Mouse (Mus musculus) embryonic facial prominence, embryonic 11.5 days (tissue): ENCODE data around the gene Oit1. TPM values are rescaled to one million over a fixed set of nuclear protein-coding genes. Genes with fewer than 3 reads are reported as not detected.

Source experiments
- ATAC-seq: fragments of 200-750 bp; cut with Nextera tagmentation; replicated peaks from 2 replicates; pipeline ENCODE4 v1.8.0; 2017; ENCODE audit warnings: low read depth; ENCODE audit not compliant: insufficient number of reproducible peaks, low FRiP score, low TSS enrichment
- DNase-seq: peaks from one replicate; pipeline ENCODE4 v3.0.0-alpha.2; 2015; ENCODE audit warnings: low spot score
- H3K27ac ChIP-seq: fragments of 300-500 bp; sonication (generic); replicated peaks from 2 replicates; pipeline ENCODE4 v1.5.1; 2014; ENCODE audit warnings: mild to moderate bottlenecking, low read depth, low read length, control low read depth
- H3K27me3 ChIP-seq: fragments of 300-500 bp; sonication (generic); 2 replicates; pipeline ENCODE4 v1.6.1; 2014; ENCODE audit warnings: mild to moderate bottlenecking, low read length, moderate library complexity, mixed read lengths; ENCODE audit not compliant: control insufficient read depth, insufficient read depth
- H3K36me3 ChIP-seq: fragments of 300-500 bp; sonication (generic); replicated peaks from 2 replicates; pipeline ENCODE4 v1.6.1; 2014; ENCODE audit warnings: low read depth, mild to moderate bottlenecking, low read length, moderate library complexity, mixed read lengths; ENCODE audit not compliant: control insufficient read depth, insufficient read depth
- H3K4me1 ChIP-seq: fragments of 300-500 bp; sonication (generic); 2 replicates; pipeline ENCODE4 v1.6.1; 2014; ENCODE audit warnings: low read length, mixed read lengths; ENCODE audit not compliant: control insufficient read depth, insufficient read depth
- H3K4me2 ChIP-seq: fragments of 300-500 bp; sonication (generic); 2 replicates; pipeline ENCODE4 v1.6.1; 2014; ENCODE audit warnings: low read depth, mild to moderate bottlenecking, control low read depth, low read length, moderate library complexity
- H3K4me3 ChIP-seq: fragments of 300-500 bp; sonication (generic); 2 replicates; pipeline ENCODE4 v1.5.1; 2014; ENCODE audit warnings: low read depth, low read length, control low read depth
- H3K9ac ChIP-seq: fragments of 300-500 bp; sonication (generic); replicated peaks from 2 replicates; pipeline ENCODE4 v1.6.1; 2014; ENCODE audit warnings: mild to moderate bottlenecking, control low read depth, low read length
- H3K9me3 ChIP-seq: fragments of 300-500 bp; sonication (generic); replicated peaks from 2 replicates; pipeline ENCODE4 v1.6.1; 2016; ENCODE audit warnings: mild to moderate bottlenecking, low read length, inconsistent platforms, mixed read lengths; ENCODE audit not compliant: control insufficient read depth
- WGBS: fragments of 180-500 bp; shearing (Covaris S2); extraction: QIAGEN DNeasy Blood & Tissue Kit; methylation state at CpG from one replicate; pipeline ENCODE4 v1.1.7; 2014; 5-methylcytosine and 5-hydroxymethylcytosine counted together
- polyA plus RNA-seq: library from polyadenylated mRNA; unstranded; fragments of >200 nt; fragmentation: Nextera tagmentation; extraction: Ambion mirVana; gene quantifications from 2 replicates; pipeline ENCODE4 v1.2.1, GENCODE M21; 2014

The Oit1 gene
- polyA plus RNA-seq, 1 experiment from 2014 or later, result 0.22 TPM

DNA sequence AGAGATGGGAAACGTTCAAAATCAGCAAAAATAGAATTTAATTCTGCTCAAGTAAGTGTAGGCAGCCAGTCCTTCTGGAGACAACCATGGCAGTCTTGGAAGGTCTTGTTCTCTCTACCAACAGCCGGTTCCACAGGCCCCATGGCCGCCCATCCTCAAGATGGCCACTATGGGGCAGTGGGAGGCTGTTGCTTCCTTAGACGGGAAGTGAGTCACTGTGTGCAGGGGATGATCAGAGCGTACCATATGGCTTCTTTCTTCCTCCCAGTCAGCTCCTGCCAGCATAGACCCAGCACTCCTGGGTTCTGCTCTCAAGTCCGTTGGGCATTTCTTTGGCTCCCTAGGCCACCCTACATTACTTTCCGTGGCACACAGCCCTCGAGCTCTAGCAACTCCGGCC, 29.6 kb downstream of the Oit1 start:
- ATAC-seq, result no peak
- Histone ChIP-seq H3K27me3 (no peaks in the 10 kb centered on the region), H3K36me3 (no peaks in the 10 kb centered on the region), H3K4me2 (no peak overlapping the region), H3K27ac (no peak overlapping the region), H3K4me3 (no peak overlapping the region), H3K9ac (no peak overlapping the region), H3K4me1 (no peaks in the 10 kb centered on the region), H3K9me3 (no peaks in the 10 kb centered on the region)
- WGBS, result 77% methylated on average over 9 of the region's 9 CpGs
- DNase-seq, result no peak

DNA sequence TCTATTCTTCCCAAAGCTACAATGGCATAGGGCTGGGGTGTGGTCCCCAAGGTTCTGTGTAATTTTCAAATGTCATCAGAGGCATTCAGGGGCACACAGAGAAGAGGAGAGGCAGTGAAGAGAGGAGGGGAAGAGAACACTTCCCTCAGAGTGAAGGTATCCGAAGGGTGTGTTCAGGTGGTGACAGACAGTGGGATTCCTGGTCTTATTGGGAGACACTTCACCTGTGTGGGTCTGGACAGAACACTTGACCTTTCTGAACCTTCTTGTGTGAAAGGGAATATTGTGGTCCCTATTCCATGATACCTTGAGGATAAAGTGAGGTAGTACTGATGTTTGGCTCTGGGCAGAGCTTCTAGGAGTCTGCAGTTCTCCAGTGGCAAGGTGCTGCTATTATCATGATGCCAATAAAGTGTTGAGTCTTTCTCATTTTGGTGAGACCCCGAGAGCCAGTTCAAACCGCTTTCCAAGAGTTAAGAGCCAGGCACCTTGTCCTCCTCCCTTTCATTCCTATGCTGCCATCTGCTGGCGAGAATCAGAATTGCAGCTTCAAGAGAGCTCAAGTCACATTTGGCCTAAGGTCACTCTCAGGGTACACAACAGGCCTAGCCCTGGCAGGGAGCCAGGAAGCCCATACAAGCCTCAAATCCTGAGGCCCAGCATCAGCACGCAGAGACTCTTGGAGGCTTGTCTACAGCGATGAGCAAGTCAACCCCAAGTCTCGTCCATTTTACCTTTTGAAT, 32.1 kb downstream of the Oit1 start:
- H3K9ac ChIP-seq, result no peak overlapping the region
- DNase-seq (peak; percentile 89), ATAC-seq (peak; percentile 11; the same call in 1 of the 2 replicates)
- H3K9me3 ChIP-seq, result no peaks in the 10 kb centered on the region
- WGBS, result 26% methylated on average over 7 of the region's 7 CpGs
- no peak overlapping the region for H3K27ac ChIP-seq
- H3K36me3 ChIP-seq, result no peaks in the 10 kb centered on the region
- H3K4me1 ChIP-seq, result no peaks in the 10 kb centered on the region
- H3K4me2 ChIP-seq, result no peak overlapping the region
- H3K27me3 ChIP-seq, result no peaks in the 10 kb centered on the region
- no peak overlapping the region for H3K4me3 ChIP-seq

DNA sequence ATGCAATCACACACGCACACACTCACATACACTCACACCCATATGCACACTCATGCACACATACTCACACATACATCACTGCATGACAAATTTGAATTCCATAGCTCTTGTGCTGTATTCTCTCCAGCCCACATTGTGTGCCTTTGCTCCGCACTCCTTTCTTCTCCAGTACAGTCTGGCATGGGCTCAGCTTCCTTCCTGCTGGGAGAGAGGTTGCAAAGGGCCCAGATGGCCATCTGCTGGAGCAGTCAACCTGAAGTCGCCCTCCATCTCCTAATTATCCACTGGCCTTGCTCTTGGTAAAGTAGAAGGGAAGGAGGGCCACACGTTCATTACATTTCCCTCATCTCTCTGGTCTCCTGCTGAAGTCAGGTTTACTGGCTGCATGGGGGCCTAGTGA, 33.0 kb downstream of the Oit1 start:
- H3K4me2 ChIP-seq, result no peak overlapping the region
- DNase-seq (no peak), ATAC-seq (no peak)
- no peaks in the 10 kb centered on the region for H3K4me1 ChIP-seq
- no peak overlapping the region for H3K27ac ChIP-seq
- H3K36me3 ChIP-seq, result no peaks in the 10 kb centered on the region
- 70% methylated on average over 4 of the region's 4 CpGs for WGBS
- no peaks in the 10 kb centered on the region for H3K27me3 ChIP-seq
- no peaks in the 10 kb centered on the region for H3K9me3 ChIP-seq
- no peak overlapping the region for H3K4me3 ChIP-seq
- H3K9ac ChIP-seq, result no peak overlapping the region

DNA sequence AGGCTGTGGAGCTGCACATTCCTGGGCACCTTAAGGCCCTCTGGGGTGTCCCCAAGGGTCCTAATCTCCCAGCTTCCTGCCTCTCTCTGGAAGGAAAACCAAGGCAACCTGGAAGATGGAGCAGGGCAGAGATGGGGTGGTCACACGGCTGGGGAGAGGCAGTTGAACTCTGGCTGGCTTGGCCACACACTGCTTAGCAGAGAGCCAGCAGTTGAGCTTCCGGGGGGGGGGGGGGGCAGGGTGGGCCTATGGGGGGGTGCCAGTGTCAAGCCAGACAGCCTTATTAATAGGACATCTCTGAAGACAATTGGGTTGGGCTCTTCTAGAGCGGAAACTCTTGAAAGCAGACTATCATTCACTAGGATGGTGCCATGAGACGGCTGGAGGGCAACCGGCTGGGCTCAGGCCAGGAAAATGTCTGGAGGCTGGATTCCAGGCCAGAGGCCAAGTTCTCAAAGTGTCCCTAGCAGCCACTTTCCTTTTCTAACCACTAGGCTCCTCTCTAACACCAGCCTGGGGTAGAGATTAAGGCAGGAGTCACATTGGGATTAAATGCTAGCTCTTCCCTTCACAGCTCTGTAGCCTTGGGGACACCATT, 35.9 kb downstream of the Oit1 start:
- no peaks in the 10 kb centered on the region for H3K4me1 ChIP-seq
- H3K9me3 ChIP-seq, result no peaks in the 10 kb centered on the region
- H3K9ac ChIP-seq, result no peak overlapping the region
- H3K27ac ChIP-seq, result no peak overlapping the region
- DNase-seq, result no peak
- H3K4me2 ChIP-seq, result no peak overlapping the region
- 80% methylated on average over 5 of the region's 5 CpGs for WGBS
- no peak for ATAC-seq
- H3K36me3 ChIP-seq, result no peaks in the 10 kb centered on the region
- H3K27me3 ChIP-seq, result no peaks in the 10 kb centered on the region
- no peak overlapping the region for H3K4me3 ChIP-seq

DNA sequence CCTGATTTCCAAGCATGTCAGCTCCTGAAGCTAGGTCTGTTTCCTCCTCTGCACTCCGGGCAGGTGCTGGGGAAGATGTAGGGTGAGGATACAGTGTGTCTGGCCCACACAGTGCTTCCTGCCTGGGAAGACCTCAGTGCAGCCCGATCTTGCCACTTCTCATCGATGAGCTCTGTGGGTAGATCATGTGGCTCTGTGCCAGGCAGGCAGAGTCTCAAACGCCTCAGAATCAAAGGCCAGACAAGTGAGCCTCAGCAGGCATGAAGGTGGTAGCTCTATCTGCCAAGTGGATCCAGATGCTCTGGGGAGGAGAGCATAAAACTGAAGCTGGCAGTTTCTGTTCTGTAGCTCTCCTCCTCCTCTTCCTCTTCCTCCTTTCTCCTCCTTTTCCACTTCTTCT, 38.3 kb downstream of the Oit1 start:
- no peaks in the 10 kb centered on the region for H3K36me3 ChIP-seq
- ATAC-seq, result no peak
- H3K27ac ChIP-seq, result no peak overlapping the region
- no peak for DNase-seq
- H3K9me3 ChIP-seq, result no peaks in the 10 kb centered on the region
- H3K27me3 ChIP-seq, result no peaks in the 10 kb centered on the region
- no peak overlapping the region for H3K4me3 ChIP-seq
- H3K4me2 ChIP-seq, result no peak overlapping the region
- 82% methylated on average over 4 of the region's 4 CpGs for WGBS
- H3K9ac ChIP-seq, result no peak overlapping the region
- H3K4me1 ChIP-seq, result no peaks in the 10 kb centered on the region

DNA sequence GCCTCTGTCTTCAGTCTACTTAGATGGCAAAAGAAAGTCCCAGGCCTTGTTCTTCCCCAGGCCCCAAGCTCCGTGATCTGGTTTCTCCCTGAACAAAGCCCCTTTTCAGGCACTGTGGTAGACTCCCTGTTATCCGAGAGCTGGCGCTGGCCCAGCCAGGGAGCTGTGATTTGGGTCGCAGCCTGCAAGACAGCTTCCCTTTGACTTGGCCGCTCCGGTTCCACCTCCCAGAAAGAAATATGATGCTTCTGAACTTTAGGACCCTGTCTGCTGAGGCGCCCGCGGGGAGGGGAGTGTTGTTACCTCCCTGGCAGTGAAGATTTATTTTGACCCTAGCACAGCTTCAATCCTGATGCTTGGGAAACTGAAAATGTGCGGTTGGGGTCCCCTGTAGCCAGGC, 42.6 kb downstream of the Oit1 start:
- WGBS, result 17% methylated on average over 10 of the region's 10 CpGs
- Histone ChIP-seq H3K4me1 (no peaks in the 10 kb centered on the region), H3K9ac (no peak overlapping the region), H3K27ac (peak overlapping the region; percentile 25; the same call in 1 of the 2 replicates), H3K4me3 (no peak overlapping the region), H3K36me3 (no peaks in the 10 kb centered on the region), H3K27me3 (no peaks in the 10 kb centered on the region), H3K9me3 (no peaks in the 10 kb centered on the region), H3K4me2 (no peak overlapping the region)
- ATAC-seq (peak; percentile 83), DNase-seq (peak; percentile 78)

DNA sequence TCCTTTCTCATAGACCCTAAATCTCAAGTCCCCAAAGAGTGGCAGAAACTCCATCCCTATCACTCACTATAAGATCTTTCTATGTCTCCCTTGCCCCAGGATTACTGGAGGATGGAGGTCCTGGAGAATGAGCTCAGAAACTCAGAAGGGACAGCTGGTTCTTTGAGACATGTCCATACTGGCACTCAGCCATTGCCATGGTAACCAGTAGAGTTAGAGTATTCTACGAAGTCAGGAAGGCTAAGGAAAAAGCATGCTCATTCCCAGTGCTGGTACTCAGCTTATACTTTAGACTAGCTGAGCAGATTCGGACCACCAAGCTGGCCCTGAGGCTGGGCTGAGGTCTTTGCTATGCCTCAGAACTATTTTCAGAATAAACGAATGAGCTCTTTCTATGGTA, 44.0 kb downstream of the Oit1 start:
- no peak overlapping the region for H3K4me2 ChIP-seq
- ATAC-seq (no peak), DNase-seq (no peak)
- no peaks in the 10 kb centered on the region for H3K4me1 ChIP-seq
- no peaks in the 10 kb centered on the region for H3K36me3 ChIP-seq
- no peaks in the 10 kb centered on the region for H3K27me3 ChIP-seq
- no peak overlapping the region for H3K4me3 ChIP-seq
- H3K9me3 ChIP-seq, result no peaks in the 10 kb centered on the region
- 86% methylated on average over 3 of the region's 3 CpGs for WGBS
- H3K27ac ChIP-seq, result no peak overlapping the region
- H3K9ac ChIP-seq, result no peak overlapping the region
